In the genomic region with DNA sequence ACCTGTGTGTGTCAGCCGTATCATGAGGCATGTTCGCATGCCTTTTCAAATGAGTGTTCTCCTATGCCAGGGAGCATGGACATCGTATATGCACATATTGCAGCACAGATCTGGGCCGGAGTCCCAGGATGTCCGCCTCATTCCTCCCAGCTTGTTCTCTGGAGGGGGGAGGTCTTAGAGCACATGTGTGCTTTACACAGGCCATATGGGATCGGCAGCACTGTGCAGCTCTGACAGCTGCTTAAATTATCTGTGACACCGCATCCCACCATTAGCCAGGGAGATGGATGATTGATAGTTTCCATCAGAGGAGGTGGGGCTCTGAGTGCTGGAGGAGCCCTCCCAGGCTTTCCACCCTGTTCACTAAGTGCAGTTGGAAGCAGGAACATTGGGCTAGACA, we compare ENCODE assay signal across 10 mouse cellular contexts. TPM values are rescaled to one million over a fixed set of nuclear protein-coding genes. Genes with fewer than 3 reads are reported as not detected.
DNase-seq lines count a peak whose midpoint lies in the region; ATAC-seq and TF ChIP-seq lines count a peak whose summit lies in the region.
"Had no signal": no experiment of that assay in that cellular context is flagged by ENCODE, and none has a peak within 500 bp of the region (broad histone marks: within the 10 kb centered on the region; RNA-seq: fewer than 3 reads in every experiment).

No protein-coding gene starts in this region.

- H3K36me3 ChIP-seq in kidney, embryonic 15.5 days = no peaks in the 10 kb centered on the region
- no peaks in the 10 kb centered on the region for H3K36me3 ChIP-seq in kidney, adult 2 months (ENCODE audit: control insufficient read depth, insufficient read depth, low read length)
- H3K36me3 ChIP-seq in forebrain, embryonic 13.5 days (ENCODE audit: poor library complexity, severe bottlenecking) = no peaks in the 10 kb centered on the region
- H3K36me3 ChIP-seq in heart, embryonic 11.5 days (ENCODE audit: control insufficient read depth, insufficient read depth, low read length) = no peaks in the 10 kb centered on the region
- H3K36me3 ChIP-seq: heart, embryonic 13.5 days; liver, embryonic 15.5 days had no signal

- DNase-seq in kidney, adult 2 months = no peak
- peak; percentile 71 for DNase-seq in NIH3T3 (ENCODE audit: low read depth)
- DNase-seq in mesoderm, embryonic 11.5 days (ENCODE audit: low read depth, low spot score) = peak; percentile 47
- DNase-seq in ovary, postnatal 36 days (ENCODE audit: low spot score) = no peak
- DNase-seq in urinary bladder, adult 2 months (ENCODE audit: low spot score) = no peak

- peak overlapping the region; percentile 16; the same call in 1 of the 2 replicates for H3K4me2 ChIP-seq in kidney, embryonic 15.5 days
- no peak overlapping the region for H3K4me2 ChIP-seq in forebrain, embryonic 13.5 days
- H3K4me2 ChIP-seq in heart, embryonic 11.5 days = no peak overlapping the region
- H3K4me2 ChIP-seq: heart, embryonic 13.5 days; liver, embryonic 15.5 days had no signal

- no peak for TF ChIP-seq CTCF in kidney, adult 2 months (conservative IDR thresholded peaks at IDR 0.05; ENCODE audit: insufficient read depth, insufficient read length, low read depth, low read length)

- peak; percentile 82 for ATAC-seq in kidney, embryonic 15.5 days (replicated peaks; ENCODE audit: low FRiP score)
- peak; percentile 94 for ATAC-seq in forebrain, embryonic 13.5 days
- no peak; the same call in 1 of the 2 replicates for ATAC-seq in heart, embryonic 11.5 days (replicated peaks; ENCODE audit: insufficient number of reproducible peaks, low FRiP score, low TSS enrichment)

- H3K9me3 ChIP-seq in kidney, embryonic 15.5 days (replicated peaks) = no peaks in the 10 kb centered on the region
- no peaks in the 10 kb centered on the region for H3K9me3 ChIP-seq in forebrain, embryonic 13.5 days (replicated peaks)
- no peaks in the 10 kb centered on the region for H3K9me3 ChIP-seq in heart, embryonic 11.5 days (replicated peaks; ENCODE audit: control insufficient read depth, low read length)
- H3K9me3 ChIP-seq: heart, embryonic 13.5 days; liver, embryonic 15.5 days had no signal

- H3K4me3 ChIP-seq in kidney, embryonic 15.5 days (replicated peaks) = no peak overlapping the region
- H3K4me3 ChIP-seq in kidney, adult 2 months (ENCODE audit: insufficient read depth, low read depth, low read length) = no peak overlapping the region
- H3K4me3 ChIP-seq in forebrain, embryonic 13.5 days = no peak overlapping the region
- H3K4me3 ChIP-seq in heart, embryonic 11.5 days (ENCODE audit: low read depth, low read length) = no peak overlapping the region
- H3K4me3 ChIP-seq: heart, embryonic 13.5 days; liver, embryonic 15.5 days had no signal

- no peaks in the 10 kb centered on the region for H3K27me3 ChIP-seq in kidney, embryonic 15.5 days
- no peaks in the 10 kb centered on the region for H3K27me3 ChIP-seq in kidney, adult 2 months (replicated peaks; ENCODE audit: control insufficient read depth, insufficient read depth, low read length)
- H3K27me3 ChIP-seq in forebrain, embryonic 13.5 days = no peaks in the 10 kb centered on the region
- no peaks in the 10 kb centered on the region for H3K27me3 ChIP-seq in heart, embryonic 11.5 days (ENCODE audit: control insufficient read depth, insufficient read depth, low read length)
- H3K27me3 ChIP-seq: heart, embryonic 13.5 days; liver, embryonic 15.5 days had no signal

- peaks cover 28% of the 10 kb centered on the region for H3K4me1 ChIP-seq in kidney, embryonic 15.5 days
- no peaks in the 10 kb centered on the region for H3K4me1 ChIP-seq in kidney, adult 2 months (ENCODE audit: control insufficient read depth, insufficient read depth, low read length)
- H3K4me1 ChIP-seq in forebrain, embryonic 13.5 days = peaks cover 32% of the 10 kb centered on the region
- no peaks in the 10 kb centered on the region for H3K4me1 ChIP-seq in heart, embryonic 11.5 days (ENCODE audit: control insufficient read depth, insufficient read depth, low read length)
- H3K4me1 ChIP-seq: liver, embryonic 15.5 days had no signal

- WGBS in kidney, embryonic 15.5 days = 32% methylated on average over 7 of the region's 7 CpGs
- WGBS in kidney, adult 2 months = 51% methylated on average over 7 of the region's 7 CpGs
- WGBS in forebrain, embryonic 13.5 days = 69% methylated on average over 7 of the region's 7 CpGs
- 74% methylated on average over 7 of the region's 7 CpGs for WGBS in heart, embryonic 11.5 days (ENCODE audit: insufficient replicate concordance)

- peak overlapping the region; percentile 41; the same call in 1 of the 2 replicates for H3K27ac ChIP-seq in kidney, embryonic 15.5 days
- no peak overlapping the region for H3K27ac ChIP-seq in kidney, adult 2 months (ENCODE audit: insufficient read depth, low read depth, low read length)
- peak overlapping the region; percentile 33; the same call in 1 of the 2 replicates for H3K27ac ChIP-seq in forebrain, embryonic 13.5 days
- H3K27ac ChIP-seq in heart, embryonic 11.5 days (ENCODE audit: low read depth, low read length) = no peak overlapping the region
- H3K27ac ChIP-seq: heart, embryonic 13.5 days; liver, embryonic 15.5 days had no signal

- TF ChIP-seq POLR2A in kidney, adult 2 months (IDR thresholded peaks at IDR 0.05; ENCODE audit: low read depth, low read length) = no peak

- H3K9ac ChIP-seq in kidney, embryonic 15.5 days = no peak overlapping the region
- no peak overlapping the region for H3K9ac ChIP-seq in forebrain, embryonic 13.5 days
- H3K9ac ChIP-seq in heart, embryonic 11.5 days (ENCODE audit: low read depth, low read length) = no peak overlapping the region
- H3K9ac ChIP-seq: heart, embryonic 13.5 days; liver, embryonic 15.5 days had no signal

RNA-seq across cellular contexts. Expression of a gene that starts 12.4 kb away (rescaled TPM):
- polyA plus RNA-seq in kidney, embryonic 15.5 days (2015; fragmentation: Nextera tagmentation; extraction: Ambion mirVana) = 4.5 and 5.0 TPM in 2 replicates
- polyA plus RNA-seq in kidney, adult 2 months (2012; rRNA removed) = 1.1 and 1.2 TPM in 2 replicates
- 37.2 and 51.0 TPM in 2 replicates for polyA plus RNA-seq in forebrain, embryonic 13.5 days (2015; fragmentation: Nextera tagmentation; extraction: Ambion mirVana)
- 7.2 and 7.4 TPM in 2 replicates for polyA plus RNA-seq in urinary bladder, adult 2 months (2012; rRNA removed)
- polyA plus RNA-seq in heart, embryonic 11.5 days (2014; fragmentation: Nextera tagmentation; extraction: Ambion mirVana) = 3.2 and 4.4 TPM in 2 replicates

Comparison
In these comparisons a context has a peak if more than half of its experiments do, and no peak if none do; other contexts are left out.
1. H3K27ac ChIP-seq: peak in kidney, embryonic 15.5 days (single experiment) and forebrain, embryonic 13.5 days (single experiment); none in kidney, adult 2 months (single experiment) and heart, embryonic 11.5 days (single experiment).
2. DNase-seq: peak in NIH3T3 (single experiment) and mesoderm, embryonic 11.5 days (single experiment); none in kidney, adult 2 months (single experiment), ovary, postnatal 36 days (single experiment) and urinary bladder, adult 2 months (single experiment).